Mouse (Mus musculus): Measurements from ENCODE around the gene Bak1. TPM values are rescaled to one million over a fixed set of nuclear protein-coding genes. Genes with fewer than 3 reads are reported as not detected.

Bak1 gene
- 108 and 139 TPM in 2 replicates for polyA plus RNA-seq (2012; ENCODE audit: low replicate concordance)

DNA sequence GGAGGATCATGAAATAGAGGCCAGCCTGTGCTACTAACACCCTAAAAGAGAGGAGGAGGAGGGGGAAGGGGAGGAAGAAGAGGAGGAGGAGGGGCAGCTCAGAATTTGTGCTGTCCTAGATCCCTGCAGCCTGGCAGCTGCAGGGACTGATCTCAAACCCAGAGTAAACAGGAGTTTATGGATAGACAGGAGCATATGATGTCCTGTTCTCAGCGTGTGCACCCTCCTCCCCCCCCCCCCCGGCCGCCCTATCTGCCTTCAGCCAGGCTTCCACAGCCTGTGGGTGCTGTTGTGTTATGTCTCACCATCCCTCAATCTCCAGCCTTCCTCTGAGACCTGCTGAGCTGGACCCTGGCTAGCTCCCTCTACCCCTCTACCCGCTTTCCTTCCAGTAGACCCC is at the start of gene Bak1:
Gene Bak1, minus strand, starts transcription at position 101 of the 400 bp plus-strand sequence.

GRCm38 (mm10) chr17:27056812-27057516 is 28.2 kb upstream of the Bak1 start, which contains the start of gene Itpr3:
Gene Itpr3, plus strand, starts transcription at chr17:27057304.

DNA sequence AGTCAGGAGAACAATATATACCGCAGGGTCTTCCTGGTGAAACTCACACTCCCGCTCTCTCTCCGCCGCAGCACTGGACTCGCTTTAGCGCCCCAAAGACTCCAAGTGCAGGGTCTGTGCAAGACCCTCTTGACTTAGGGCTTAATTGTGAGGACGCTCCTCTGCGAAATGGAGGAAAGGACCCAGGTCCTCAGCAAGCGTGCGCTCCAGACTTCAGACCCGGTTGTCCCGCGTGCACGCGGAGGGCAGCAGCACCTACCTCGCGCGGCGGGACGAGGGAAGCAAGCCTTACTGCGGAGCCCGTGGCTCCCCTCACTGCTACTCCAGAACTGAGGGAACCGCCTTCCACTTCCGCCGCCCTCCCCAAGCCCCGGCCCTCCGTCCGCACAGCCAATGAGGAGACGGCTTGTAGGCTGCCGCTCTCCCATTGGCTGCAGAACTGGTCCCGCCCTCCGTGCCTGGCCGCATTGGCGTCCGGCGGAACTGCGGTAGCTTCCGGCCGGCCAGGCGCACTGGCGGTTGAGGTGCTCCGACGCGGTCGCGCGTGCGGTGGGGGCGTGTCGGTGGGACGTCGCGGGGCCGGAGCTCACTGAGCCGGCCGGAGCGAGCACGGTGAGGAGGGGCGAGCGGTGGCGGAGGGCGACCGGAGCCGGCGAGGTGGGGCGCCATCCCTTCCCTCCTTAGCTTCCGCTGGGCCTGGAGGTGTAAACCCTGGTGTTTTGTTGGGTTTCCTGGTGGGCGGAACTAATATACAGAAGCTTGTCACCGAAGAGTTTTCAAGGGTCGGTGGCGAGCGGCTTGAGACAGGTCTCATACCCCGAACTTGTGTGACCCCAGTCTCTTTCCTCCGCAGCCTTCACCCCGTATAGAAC is 55.9 kb downstream of the Bak1 start, which contains the start of gene Zbtb9:
Gene Zbtb9, plus strand, starts transcription at position 465 of the 872 bp plus-strand sequence.

Other genes with a start within 250 kb of the Bak1 start
- gene Bnip1, start 247.9 kb downstream of the Bak1 start, polyA plus RNA-seq (2012; ENCODE audit: low replicate concordance) = 25.4 and 35.8 TPM in 2 replicates
- gene Nkx2-5, start 184.0 kb downstream of the Bak1 start, polyA plus RNA-seq (2012; ENCODE audit: low replicate concordance) = 0.53 and 1.3 TPM in 2 replicates
- gene Kifc5b, start 111.9 kb downstream of the Bak1 start, polyA plus RNA-seq (2012; ENCODE audit: low replicate concordance) = 7.0 and 12.9 TPM in 2 replicates
- 397 and 1,097 TPM in 2 replicates for gene Phf1, start 96.0 kb downstream of the Bak1 start, polyA plus RNA-seq (2012; ENCODE audit: low replicate concordance)
- 223 and 274 TPM in 2 replicates for gene Cuta, start 89.4 kb downstream of the Bak1 start, polyA plus RNA-seq (2012; ENCODE audit: low replicate concordance)
- 3.4 and 4.3 TPM in 2 replicates for gene Syngap1, start 87.8 kb downstream of the Bak1 start, polyA plus RNA-seq (2012; ENCODE audit: low replicate concordance)
- gene Zbtb9, start 55.8 kb downstream of the Bak1 start, polyA plus RNA-seq (2012; ENCODE audit: low replicate concordance) = 12.2 and 19.1 TPM in 2 replicates
- 56.3 and 104 TPM in 2 replicates for gene Itpr3, start 28.3 kb upstream of the Bak1 start, polyA plus RNA-seq (2012; ENCODE audit: low replicate concordance)
- 96.9 and 133 TPM in 2 replicates for gene Uqcc2, start 104.9 kb upstream of the Bak1 start, polyA plus RNA-seq (2012; ENCODE audit: low replicate concordance)
- 0.24 and 0.73 TPM in 2 replicates for gene Ip6k3, start 138.8 kb upstream of the Bak1 start, polyA plus RNA-seq (2012; ENCODE audit: low replicate concordance)
- 119 and 137 TPM in 2 replicates for gene Lemd2, start 175.5 kb upstream of the Bak1 start, polyA plus RNA-seq (2012; ENCODE audit: low replicate concordance)